Mouse (Mus musculus): ENCODE measurements around the gene Gm49601. TPM values are rescaled to one million over a fixed set of nuclear protein-coding genes. Genes with fewer than 3 reads are reported as not detected.

Gene Gm49601
- polyA plus RNA-seq, 1 experiment, result not detected

DNA sequence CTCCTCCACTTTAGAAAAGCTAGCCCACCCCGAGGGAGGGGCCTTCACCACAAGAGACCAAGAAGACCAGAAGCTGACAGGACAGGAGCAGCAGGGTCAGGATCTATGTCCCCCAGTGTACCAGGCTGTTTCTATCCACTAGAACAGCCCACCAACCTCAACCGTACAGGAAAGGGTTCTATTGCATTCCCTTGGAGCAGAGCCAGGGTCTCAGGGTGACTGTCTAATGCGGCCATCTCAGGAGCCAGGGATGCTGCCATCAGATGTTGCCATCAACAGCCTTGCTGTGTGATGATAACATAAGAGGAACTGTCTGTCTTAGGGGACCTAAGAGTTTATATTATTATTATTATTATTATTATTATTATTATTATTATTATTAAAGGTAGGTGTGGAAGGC, 49.2 kb downstream of the Gm49601 start:
- TF ChIP-seq POLR2A (IDR thresholded peaks at IDR 0.05; ENCODE audit: borderline replicate concordance, low read depth, low read length) (no peak), CTCF (IDR thresholded peaks at IDR 0.05; ENCODE audit: low read depth, low read length) (no peak)
- no peak overlapping the region for H3K4me3 ChIP-seq (ENCODE audit: insufficient read depth, low read length)
- H3K4me1 ChIP-seq (ENCODE audit: control insufficient read depth, insufficient read depth, low read length), result no peaks in the 10 kb centered on the region
- H3K27ac ChIP-seq (ENCODE audit: insufficient read depth, low read depth, low read length), result no peak overlapping the region

DNA sequence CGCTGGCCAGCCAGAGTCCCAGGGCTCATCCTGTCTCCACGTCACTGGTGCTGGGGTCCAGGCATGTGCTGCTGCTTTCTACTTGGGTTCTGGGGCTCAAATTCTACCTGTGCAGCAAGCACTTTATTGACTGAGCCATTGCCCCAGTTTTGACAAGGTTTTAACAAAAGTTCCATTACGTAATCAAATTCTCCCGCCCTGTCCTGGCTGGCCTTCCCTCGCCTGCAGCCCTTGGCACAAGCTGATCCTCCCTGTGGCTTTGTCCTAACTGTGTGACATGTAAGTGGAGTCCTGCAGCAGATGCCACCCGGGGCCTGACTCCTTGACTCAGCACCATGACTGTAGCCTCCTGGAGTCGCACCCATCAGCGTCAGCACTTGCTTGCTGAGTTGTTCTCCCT, 52.0 kb downstream of the Gm49601 start:
- no peak for TF ChIP-seq POLR2A (IDR thresholded peaks at IDR 0.05; ENCODE audit: borderline replicate concordance, low read depth, low read length)
- no peak for TF ChIP-seq CTCF (IDR thresholded peaks at IDR 0.05; ENCODE audit: low read depth, low read length)
- Histone ChIP-seq H3K4me3 (ENCODE audit: insufficient read depth, low read length) (no peak overlapping the region), H3K4me1 (ENCODE audit: control insufficient read depth, insufficient read depth, low read length) (no peaks in the 10 kb centered on the region), H3K27ac (ENCODE audit: insufficient read depth, low read depth, low read length) (no peak overlapping the region)

Other genes with a start within 250 kb of the Gm49601 start
- gene Txnrd2, start 200.0 kb downstream of the Gm49601 start, polyA plus RNA-seq (2012; ENCODE audit: insufficient read depth, insufficient read length, missing spikeins), result 23.4 and 26.3 TPM in 2 replicates
- gene Comt, start 199.6 kb downstream of the Gm49601 start, polyA plus RNA-seq (2012; ENCODE audit: insufficient read depth, insufficient read length, missing spikeins), result 93.3 and 99.6 TPM in 2 replicates
- 1.1 and 1.8 TPM in 2 replicates for gene Gnb1l, start 127.7 kb downstream of the Gm49601 start, polyA plus RNA-seq (2012; ENCODE audit: insufficient read depth, insufficient read length, missing spikeins)
- gene Rtl10, start 127.5 kb downstream of the Gm49601 start, polyA plus RNA-seq (2012; ENCODE audit: insufficient read depth, insufficient read length, missing spikeins), result 0.94 and 1.9 TPM in 2 replicates
- not detected in 2 replicates for gene Tbx1, start 35.8 kb downstream of the Gm49601 start, polyA plus RNA-seq (2012; ENCODE audit: insufficient read depth, insufficient read length, missing spikeins)
- not detected in 2 replicates for gene Gp1bb, start 4.0 kb downstream of the Gm49601 start, polyA plus RNA-seq (2012; ENCODE audit: insufficient read depth, insufficient read length, missing spikeins)
- gene Sept5, start 3.5 kb upstream of the Gm49601 start, polyA plus RNA-seq (2012; ENCODE audit: insufficient read depth, insufficient read length, missing spikeins), result 0.60 and 0.83 TPM in 2 replicates
- gene Cldn5, start 150.4 kb upstream of the Gm49601 start, polyA plus RNA-seq (2012; ENCODE audit: insufficient read depth, insufficient read length, missing spikeins), result not detected in 2 replicates
- gene Ufd1, start 185.4 kb upstream of the Gm49601 start, polyA plus RNA-seq (2012; ENCODE audit: insufficient read depth, insufficient read length, missing spikeins), result 46.6 and 61.5 TPM in 2 replicates
- gene Cdc45, start 185.6 kb upstream of the Gm49601 start, polyA plus RNA-seq (2012; ENCODE audit: insufficient read depth, insufficient read length, missing spikeins), result 7.7 and 9.7 TPM in 2 replicates
- 15.1 and 15.5 TPM in 2 replicates for gene 2510002D24Rik, start 210.2 kb upstream of the Gm49601 start, polyA plus RNA-seq (2012; ENCODE audit: insufficient read depth, insufficient read length, missing spikeins)
- not detected in 2 replicates for gene Gm28539, start 210.2 kb upstream of the Gm49601 start, polyA plus RNA-seq (2012; ENCODE audit: insufficient read depth, insufficient read length, missing spikeins)